Mouse (Mus musculus): ENCODE measurements around the gene Emilin1.

DNA sequence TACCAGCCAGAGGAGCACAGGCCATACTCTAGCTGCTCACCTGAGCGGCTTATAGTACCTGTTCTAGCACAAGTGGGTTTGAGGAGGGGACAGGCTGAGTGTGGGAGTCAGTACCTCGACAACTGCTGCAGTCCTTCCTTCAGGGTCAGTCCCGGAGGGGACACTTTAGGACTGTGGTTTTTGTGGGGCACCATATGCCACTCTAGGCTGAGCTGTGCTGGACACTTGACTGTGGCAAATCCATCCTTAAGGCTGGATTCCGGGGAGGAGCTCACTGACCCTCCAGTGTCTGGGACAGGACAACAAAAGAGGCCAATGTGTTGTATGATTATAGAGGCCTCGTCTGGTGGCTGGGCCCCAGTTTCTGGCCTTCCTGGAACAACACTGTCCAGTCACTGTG is 39.3 kb downstream of the Emilin1 start:
- TF ChIP-seq TAL1 (IDR thresholded peaks at IDR 0.05; ENCODE audit: low read length) (no peak), GATA1 (IDR thresholded peaks at IDR 0.05; ENCODE audit: low read length) (no peak)

Data from erythroblast, embryonic 14.5 days (primary cell).